Mouse (Mus musculus) T-cell, adult 2 months (primary cell): ENCODE measurements around the gene Furin.
"Not testable (repeated sequence)": the region's sequence is repeated elsewhere in the genome, so short reads cannot be mapped to it uniquely, and the experiment has no call there.

ENCODE experiments used
- DNase-seq: peaks from one replicate; pipeline ENCODE4 v3.0.0; 2022; ENCODE audit warnings: low spot score

Furin gene

GRCm38 (mm10) chr7:80401041-80401859, 4.0 kb downstream of the Furin start:
- DNase-seq: no peak

DNA sequence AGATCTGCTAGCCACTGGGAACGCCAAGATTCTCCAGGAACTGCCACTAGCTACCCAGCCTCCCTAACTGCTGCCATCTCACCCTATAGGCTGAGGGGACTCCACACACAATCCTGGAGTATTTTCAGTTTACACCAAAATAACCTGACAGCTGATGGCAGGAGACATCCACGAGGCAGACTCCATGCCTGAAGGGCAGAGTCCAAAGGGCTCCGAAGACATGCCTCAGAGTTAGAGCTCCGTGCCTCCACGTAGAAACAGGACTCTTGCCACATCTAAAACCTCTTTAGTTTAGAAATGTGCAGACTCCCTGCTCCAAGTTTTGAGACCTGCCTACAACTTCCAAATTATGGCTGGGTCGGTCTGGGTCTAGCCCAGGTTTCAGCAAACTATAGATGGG, 4.7 kb downstream of the Furin start:
- no peak for DNase-seq

- DNase-seq: no peak
Measured at GRCm38 (mm10) chr7:80400099-80400498, 5.1 kb downstream of the Furin start.

GRCm38 (mm10) chr7:80398654-80399444, 6.4 kb downstream of the Furin start:
- DNase-seq: no peak

GRCm38 (mm10) chr7:80397986-80398385, 7.2 kb downstream of the Furin start:
- no peak for DNase-seq

GRCm38 (mm10) chr7:80396427-80396826, 8.8 kb downstream of the Furin start:
- DNase-seq: not testable (repeated sequence)

- no peak for DNase-seq
Measured at GRCm38 (mm10) chr7:80394600-80394999, 10.6 kb downstream of the Furin start.

DNA sequence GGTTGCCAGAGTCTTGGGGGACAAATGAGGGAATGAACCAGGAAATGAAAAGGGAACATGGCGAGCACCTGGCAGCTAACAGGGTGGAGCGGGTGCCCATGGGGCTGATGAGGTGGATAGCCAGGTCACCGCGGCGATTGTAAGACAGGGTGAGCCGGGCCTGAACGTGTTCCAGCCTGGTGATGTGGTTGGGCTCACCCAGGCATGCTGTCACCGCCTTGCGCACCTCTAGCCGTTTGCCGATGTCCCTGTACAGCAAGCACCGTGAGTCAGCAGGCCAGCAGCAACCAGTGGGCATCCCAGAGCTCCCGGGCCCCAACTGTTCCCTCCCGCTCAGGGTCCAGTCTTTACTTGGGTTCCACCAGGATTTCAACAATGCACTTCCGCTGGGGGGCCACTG, 13.1 kb downstream of the Furin start:
- DNase-seq: no peak

DNA sequence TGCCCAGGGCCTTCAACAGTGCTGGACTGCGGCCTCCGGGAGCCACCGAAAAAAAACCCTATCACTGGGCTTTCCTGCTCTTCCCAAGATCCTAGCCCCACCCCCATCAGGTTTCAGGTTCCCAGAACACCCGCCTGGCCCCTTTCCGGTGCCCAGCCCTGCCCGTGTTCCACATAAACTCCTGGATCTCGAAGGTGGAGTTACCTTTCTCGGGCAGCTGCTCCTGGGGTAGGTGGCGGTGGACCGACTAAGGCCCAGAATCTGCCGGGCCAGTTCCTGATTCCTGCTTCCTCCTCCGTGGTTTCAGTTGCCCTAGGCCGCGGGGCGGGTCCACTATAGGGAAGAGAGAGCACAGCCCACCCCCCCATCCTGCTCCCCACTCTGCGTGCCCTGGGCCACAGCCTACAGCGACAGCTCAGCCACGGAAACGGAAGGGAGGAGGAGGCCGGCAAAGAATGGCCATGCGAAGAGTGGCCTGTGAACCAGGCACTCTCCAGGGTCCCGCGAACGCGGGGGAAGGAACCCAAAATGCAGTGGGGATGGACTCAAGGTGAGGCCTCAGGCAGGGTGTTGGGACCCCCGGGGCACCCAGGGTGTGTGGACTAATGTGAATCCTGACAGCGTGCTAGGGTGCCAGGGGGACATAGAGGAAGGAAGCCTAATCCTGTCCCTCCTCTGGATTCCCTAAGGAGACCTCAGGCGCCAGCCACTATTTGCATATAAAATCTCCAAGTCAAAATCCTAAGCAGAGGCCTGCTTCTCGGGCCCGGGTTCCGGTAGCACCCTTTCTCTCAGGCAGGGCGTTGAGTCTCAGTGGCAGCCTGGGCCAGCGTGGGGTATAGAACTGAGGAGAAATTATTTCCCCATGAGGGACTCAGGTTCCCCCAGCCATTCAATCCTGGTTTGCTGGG, 17.3 kb downstream of the Furin start, which contains the start of gene Fes:
Fes (minus strand) TSS at position 314 of the 911 bp plus-strand sequence.
- DNase-seq: no peak

DNA sequence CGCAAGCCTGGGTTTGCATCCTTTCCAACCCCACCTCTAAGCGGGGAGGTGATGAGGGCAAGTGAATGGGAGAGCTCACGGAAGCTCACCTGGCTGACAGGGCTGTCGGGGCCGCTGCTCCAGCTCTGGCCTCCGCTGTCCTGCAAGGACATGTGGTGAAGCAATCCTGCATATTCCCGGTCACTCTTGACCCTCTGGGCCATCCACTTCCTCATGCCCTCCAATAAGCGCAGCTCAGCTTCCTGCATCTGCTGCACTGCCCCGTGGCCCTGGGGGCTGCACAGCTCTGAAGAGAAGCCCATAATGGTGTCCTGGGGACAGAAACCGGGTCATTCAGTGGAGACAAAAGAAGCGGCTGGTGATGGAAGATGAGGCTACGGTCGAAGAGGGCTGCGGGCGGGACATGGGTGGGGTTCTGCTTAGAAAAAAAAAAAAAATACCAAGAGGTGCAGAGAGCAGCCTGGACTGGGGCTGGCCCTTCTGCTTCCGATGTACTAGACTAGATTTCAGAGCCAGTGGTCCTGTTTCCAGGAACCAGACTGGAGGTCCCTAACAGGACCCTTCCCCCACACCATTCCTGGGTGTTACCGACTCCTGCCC, 18.1 kb downstream of the Furin start:
- DNase-seq: no peak

DNA sequence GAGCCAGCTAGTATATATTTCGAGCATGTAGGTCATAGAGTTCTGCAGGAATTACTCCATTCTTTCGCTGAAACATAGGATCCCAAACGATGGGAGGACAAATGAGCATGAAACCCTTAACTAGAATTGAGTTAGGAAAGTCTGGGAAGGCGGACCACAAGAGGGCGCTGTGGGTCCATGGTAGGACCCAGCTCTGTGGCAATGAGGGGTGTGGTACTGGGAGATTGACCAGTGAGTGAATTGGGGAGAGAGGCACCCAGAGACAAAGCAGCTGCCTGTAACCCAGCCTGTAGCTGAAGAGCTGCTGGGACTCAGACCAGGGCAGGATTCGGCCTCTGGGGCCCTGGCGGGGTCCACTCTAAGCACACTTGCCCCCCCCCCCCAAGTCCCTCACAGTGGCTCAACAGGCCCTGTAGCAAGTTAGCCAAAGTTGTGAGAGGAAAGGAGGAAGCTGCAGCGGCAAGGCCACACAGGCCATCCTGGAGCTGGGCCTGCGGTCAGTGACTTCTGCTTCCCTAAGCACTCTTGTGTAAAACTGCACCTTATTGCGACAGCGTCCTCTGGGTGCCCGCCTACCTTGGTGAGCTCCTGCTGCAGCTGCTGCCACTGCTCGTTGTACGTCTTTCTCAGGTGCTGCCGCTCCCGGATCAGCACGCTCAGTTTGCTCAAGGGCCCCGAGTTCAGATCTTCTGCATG, 18.9 kb downstream of the Furin start:
- DNase-seq: peak; percentile 76

DNA sequence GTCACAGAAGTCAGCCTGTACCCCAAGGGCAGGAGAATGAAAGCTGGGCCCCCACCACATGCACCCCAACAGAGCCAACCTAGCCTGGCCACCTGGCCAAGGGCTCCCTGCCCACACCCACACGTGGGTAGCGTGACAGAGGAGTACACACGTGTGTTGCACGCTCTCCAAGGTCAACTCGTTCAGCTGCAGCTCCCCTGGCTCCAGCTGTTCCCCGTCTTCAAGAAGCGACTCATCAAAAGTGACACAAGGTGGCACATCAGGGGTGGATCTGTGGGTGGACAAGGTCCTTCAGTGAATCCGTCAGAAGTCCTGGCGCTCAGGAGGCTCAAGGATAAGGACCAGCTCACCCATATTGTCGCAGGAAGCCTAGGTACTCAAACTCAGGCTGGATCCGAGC, 22.3 kb downstream of the Furin start:
- DNase-seq: no peak

DNA sequence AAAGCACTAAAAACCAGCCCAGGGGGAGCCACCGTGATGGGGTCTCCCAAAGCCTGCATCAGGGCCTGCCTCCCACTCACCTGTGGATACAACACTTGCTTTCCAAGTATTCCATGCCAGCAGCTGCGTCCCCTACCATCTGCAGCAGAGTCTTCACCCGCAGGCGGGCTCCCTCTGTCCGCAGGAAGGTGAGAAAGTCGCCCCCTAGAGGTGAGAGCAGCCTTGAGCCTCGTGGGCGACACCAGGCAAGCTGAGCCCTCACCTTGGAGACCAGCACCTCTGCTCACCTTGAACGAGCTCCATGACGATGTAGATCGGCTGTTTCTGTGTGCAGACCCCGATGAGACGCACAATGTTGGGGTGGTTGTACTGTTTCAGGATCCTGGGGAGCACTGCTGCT, 25.7 kb downstream of the Furin start:
- peak; percentile 38 for DNase-seq

DNA sequence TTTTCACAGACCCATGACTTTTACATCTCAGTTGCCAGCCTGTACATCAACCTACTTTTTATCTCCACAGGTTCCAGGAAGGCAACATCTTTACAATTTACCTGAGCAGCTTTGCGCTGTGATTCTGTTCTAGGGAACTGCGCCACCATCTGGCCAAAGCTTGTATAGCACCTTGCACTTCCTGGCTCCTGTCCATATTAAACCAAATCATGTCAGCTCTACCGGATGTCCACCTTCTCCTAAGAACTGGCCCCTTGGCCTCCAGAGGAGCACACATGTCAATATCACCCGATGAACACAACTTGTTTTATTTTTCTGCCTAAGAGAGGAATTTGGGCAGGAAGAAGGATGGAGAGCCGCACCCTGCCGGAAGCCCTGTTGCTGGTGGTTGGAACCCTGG, 27.8 kb downstream of the Furin start:
- peak; percentile 68 for DNase-seq

GRCm38 (mm10) chr7:80376192-80376591, 29.0 kb downstream of the Furin start:
- no peak for DNase-seq

DNA sequence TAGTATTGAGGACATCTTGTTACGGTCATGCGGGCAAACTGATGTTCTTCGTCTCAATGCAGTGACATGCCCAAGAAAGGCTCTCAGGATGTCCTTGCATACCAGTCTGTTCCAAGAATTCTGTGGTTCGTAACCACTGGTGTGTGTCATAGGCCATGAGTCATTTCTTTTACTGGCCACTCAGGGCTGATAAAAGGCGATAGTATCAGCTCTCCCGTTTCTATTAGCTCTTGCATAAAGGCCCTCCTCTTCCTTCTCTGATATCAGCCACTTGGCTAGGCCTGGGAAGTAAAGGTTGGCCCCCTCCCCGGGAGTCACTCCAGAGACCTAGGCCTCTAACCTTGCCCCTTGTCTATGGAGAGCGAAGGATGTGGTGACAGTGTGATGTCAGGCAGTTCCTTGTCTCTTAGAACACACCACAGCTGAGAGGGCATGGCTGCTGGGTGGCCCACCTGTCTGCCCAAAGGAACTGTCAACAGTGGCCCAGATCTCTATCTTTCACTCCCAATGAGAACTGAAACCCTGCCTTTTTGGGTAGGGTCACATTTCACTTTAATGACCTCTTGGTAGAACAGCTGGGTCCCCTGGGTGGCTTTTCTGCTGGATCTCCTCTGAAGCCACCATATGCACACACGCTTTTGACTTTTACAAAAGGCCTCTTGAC, 29.7 kb downstream of the Furin start:
- DNase-seq: no peak

DNA sequence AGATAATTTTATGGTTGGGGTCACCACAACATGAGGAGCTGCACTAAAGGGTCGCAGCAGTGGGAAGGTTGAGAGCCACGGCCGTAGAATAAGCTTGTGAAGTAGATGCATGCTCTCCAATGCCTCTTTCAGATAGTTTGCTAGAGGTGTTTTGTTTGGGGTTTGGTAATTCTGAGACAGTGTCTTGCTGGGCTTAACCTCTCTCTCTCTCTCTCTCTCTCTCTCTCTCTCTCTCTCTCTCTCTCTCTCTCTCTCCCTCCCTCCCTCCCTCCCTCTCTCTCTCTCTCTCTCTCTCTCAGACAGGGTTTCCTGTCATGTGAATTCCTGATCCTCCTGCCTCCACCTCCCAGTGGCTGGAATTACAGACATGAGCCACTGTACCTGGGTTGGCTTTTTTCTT, 30.5 kb downstream of the Furin start:
- no peak for DNase-seq

GRCm38 (mm10) chr7:80374280-80374679, 31.0 kb downstream of the Furin start:
- no peak for DNase-seq

GRCm38 (mm10) chr7:80373850-80374249, 31.4 kb downstream of the Furin start:
- DNase-seq: no peak

GRCm38 (mm10) chr7:80373352-80373751, 31.9 kb downstream of the Furin start:
- DNase-seq: no peak

- no peak for DNase-seq
Measured at GRCm38 (mm10) chr7:80372667-80373066, 32.6 kb downstream of the Furin start.
